Mouse (Mus musculus): ENCODE measurements around the gene Ifit1bl2. TPM values are rescaled to one million over a fixed set of nuclear protein-coding genes. Genes with fewer than 3 reads are reported as not detected.
"Not testable (repeated sequence)": the region's sequence is repeated elsewhere in the genome, so short reads cannot be mapped to it uniquely, and the experiment has no call there.

The Ifit1bl2 gene
- polyA plus RNA-seq, 1 experiment from 2014 or later, result not detected

GRCm38 (mm10) chr19:34601888-34602287 is 38.7 kb downstream of the Ifit1bl2 start, which contains the start of gene Ifit1bl1:
TSS of gene Ifit1bl1 (minus strand) at chr19:34601956.
- H3K27me3 ChIP-seq; H3K36me3 ChIP-seq (replicated peaks); H3K4me2 ChIP-seq; H3K4me1 ChIP-seq; H3K9me3 ChIP-seq; H3K9ac ChIP-seq; H3K27ac ChIP-seq; ATAC-seq (ENCODE audit: low FRiP score); H3K4me3 ChIP-seq (replicated peaks): not testable (repeated sequence)
- WGBS, result 54% methylated on average over 1 of the region's 1 CpGs

- H3K9me3 ChIP-seq; H3K9ac ChIP-seq; ATAC-seq (ENCODE audit: low FRiP score): not testable (repeated sequence)
Observed at GRCm38 (mm10) chr19:34599250-34599649, 41.3 kb downstream of the Ifit1bl2 start.

GRCm38 (mm10) chr19:34598341-34598740 is 42.2 kb downstream of the Ifit1bl2 start:
- Histone ChIP-seq H3K4me2 (no peak overlapping the region), H3K36me3 (replicated peaks) (no peaks in the 10 kb centered on the region), H3K4me1 (no peaks in the 10 kb centered on the region), H3K27me3 (no peaks in the 10 kb centered on the region), H3K9me3 (no peaks in the 10 kb centered on the region), H3K9ac (no peak overlapping the region), H3K4me3 (replicated peaks) (no peak overlapping the region), H3K27ac (no peak overlapping the region)
- WGBS, result 82% methylated on average over 2 of the region's 2 CpGs
- ATAC-seq (ENCODE audit: low FRiP score), result no peak

More at GRCm38 (mm10) chr19:34599250-34599649, 41.3 kb downstream of the Ifit1bl2 start:
- H3K36me3 ChIP-seq (replicated peaks); H3K4me1 ChIP-seq; H3K4me3 ChIP-seq (replicated peaks); H3K27me3 ChIP-seq; H3K27ac ChIP-seq; H3K4me2 ChIP-seq: not testable (repeated sequence)

- no peaks in the 10 kb centered on the region for H3K36me3 ChIP-seq (replicated peaks)
- H3K27ac ChIP-seq, result no peak overlapping the region
- no peak overlapping the region for H3K4me3 ChIP-seq (replicated peaks)
- no peaks in the 10 kb centered on the region for H3K27me3 ChIP-seq
- H3K9me3 ChIP-seq, result no peaks in the 10 kb centered on the region
- H3K4me1 ChIP-seq, result no peaks in the 10 kb centered on the region
- H3K9ac ChIP-seq, result no peak overlapping the region
- H3K4me2 ChIP-seq, result no peak overlapping the region
- no peak for ATAC-seq (ENCODE audit: low FRiP score)
Observed at GRCm38 (mm10) chr19:34596811-34597210, 43.7 kb downstream of the Ifit1bl2 start.

GRCm38 (mm10) chr19:34594523-34594922 is 46.0 kb downstream of the Ifit1bl2 start:
- not testable (repeated sequence) for ATAC-seq (ENCODE audit: low FRiP score); H3K4me2 ChIP-seq; H3K9me3 ChIP-seq; H3K36me3 ChIP-seq (replicated peaks); H3K9ac ChIP-seq; H3K27ac ChIP-seq; H3K4me1 ChIP-seq; H3K27me3 ChIP-seq; H3K4me3 ChIP-seq (replicated peaks)
- WGBS, result 83% methylated on average over 3 of the region's 3 CpGs

- no peaks in the 10 kb centered on the region for H3K9me3 ChIP-seq
- no peak for ATAC-seq (ENCODE audit: low FRiP score)
- no peak overlapping the region for H3K27ac ChIP-seq
- 90% methylated on average over 2 of the region's 2 CpGs for WGBS
- H3K4me1 ChIP-seq, result no peaks in the 10 kb centered on the region
- H3K4me2 ChIP-seq, result no peak overlapping the region
- H3K4me3 ChIP-seq (replicated peaks), result no peak overlapping the region
- no peak overlapping the region for H3K9ac ChIP-seq
- H3K27me3 ChIP-seq, result no peaks in the 10 kb centered on the region
- no peaks in the 10 kb centered on the region for H3K36me3 ChIP-seq (replicated peaks)
Observed at GRCm38 (mm10) chr19:34593456-34593855, 47.1 kb downstream of the Ifit1bl2 start.

GRCm38 (mm10) chr19:34588959-34589358 is 51.6 kb downstream of the Ifit1bl2 start:
- no peaks in the 10 kb centered on the region for H3K4me1 ChIP-seq
- no peak overlapping the region for H3K27ac ChIP-seq
- no peak for ATAC-seq (ENCODE audit: low FRiP score)
- no peak overlapping the region for H3K4me2 ChIP-seq
- H3K36me3 ChIP-seq (replicated peaks), result no peaks in the 10 kb centered on the region
- H3K4me3 ChIP-seq (replicated peaks), result no peak overlapping the region
- no peaks in the 10 kb centered on the region for H3K9me3 ChIP-seq
- no peak overlapping the region for H3K9ac ChIP-seq
- no peaks in the 10 kb centered on the region for H3K27me3 ChIP-seq

- WGBS, result 83% methylated on average over 7 of the region's 12 CpGs
- not testable (repeated sequence) for H3K27me3 ChIP-seq; H3K4me1 ChIP-seq; H3K4me2 ChIP-seq; H3K9me3 ChIP-seq; H3K36me3 ChIP-seq (replicated peaks); H3K4me3 ChIP-seq (replicated peaks); H3K27ac ChIP-seq; ATAC-seq (ENCODE audit: low FRiP score); H3K9ac ChIP-seq
Observed at GRCm38 (mm10) chr19:34587898-34588692, 52.4 kb downstream of the Ifit1bl2 start.

- H3K9ac ChIP-seq; H3K4me1 ChIP-seq; H3K36me3 ChIP-seq (replicated peaks); H3K9me3 ChIP-seq; H3K27ac ChIP-seq; H3K4me3 ChIP-seq (replicated peaks); H3K27me3 ChIP-seq; ATAC-seq (ENCODE audit: low FRiP score); H3K4me2 ChIP-seq: not testable (repeated sequence)
- 68% methylated on average over 5 of the region's 5 CpGs for WGBS
Observed at GRCm38 (mm10) chr19:34585740-34586458, 54.6 kb downstream of the Ifit1bl2 start.

- H3K27ac ChIP-seq, result not testable (repeated sequence)
Observed at GRCm38 (mm10) chr19:34583126-34583766, 57.3 kb downstream of the Ifit1bl2 start, which contains the start of gene Ifit3. TSS of gene Ifit3 (plus strand) at chr19:34583531.

GRCm38 (mm10) chr19:34582696-34583095 is 57.8 kb downstream of the Ifit1bl2 start:
- not testable (repeated sequence) for H3K9ac ChIP-seq; H3K4me3 ChIP-seq (replicated peaks); H3K36me3 ChIP-seq (replicated peaks); H3K4me1 ChIP-seq; H3K4me2 ChIP-seq; H3K27ac ChIP-seq; H3K9me3 ChIP-seq; H3K27me3 ChIP-seq; ATAC-seq (ENCODE audit: low FRiP score)
- WGBS, result 91% methylated on average over 2 of the region's 2 CpGs

More at GRCm38 (mm10) chr19:34583126-34583766, 57.3 kb downstream of the Ifit1bl2 start, which contains the start of gene Ifit3:
- H3K27me3 ChIP-seq; H3K9me3 ChIP-seq; H3K4me2 ChIP-seq; H3K9ac ChIP-seq; H3K4me3 ChIP-seq (replicated peaks); H3K4me1 ChIP-seq; H3K36me3 ChIP-seq (replicated peaks); ATAC-seq (ENCODE audit: low FRiP score): not testable (repeated sequence)
- 89% methylated on average over 2 of the region's 2 CpGs for WGBS

GRCm38 (mm10) chr19:34577121-34577520 is 63.4 kb downstream of the Ifit1bl2 start:
- Histone ChIP-seq H3K27ac (no peak overlapping the region), H3K4me2 (no peak overlapping the region), H3K36me3 (replicated peaks) (no peaks in the 10 kb centered on the region), H3K9me3 (no peaks in the 10 kb centered on the region), H3K27me3 (no peaks in the 10 kb centered on the region), H3K4me3 (replicated peaks) (no peak overlapping the region), H3K9ac (no peak overlapping the region), H3K4me1 (no peaks in the 10 kb centered on the region)
- ATAC-seq (ENCODE audit: low FRiP score), result no peak
- WGBS, result 77% methylated on average over 1 of the region's 1 CpGs
